Mouse (Mus musculus) adrenal gland, adult 18-20 months (tissue): ENCODE data around the gene Letm1. TPM values are rescaled to one million over a fixed set of nuclear protein-coding genes. Genes with fewer than 3 reads are reported as not detected.

Experiments
- total RNA-seq, 2 experiments: library from RNA; stranded (reverse); gene quantifications; 1 replicate in 1 of 2; 2 replicates in 1 of 2; pipeline ENCODE4 v1.2.3; 2021

Letm1 gene
- total RNA-seq, 2 experiments from 2014 or later, result 151 to 196 TPM

Other genes starting within 250 kb of the Letm1 start
- gene Fam53a, start 153.2 kb downstream of the Letm1 start, total RNA-seq, result 10 to 100 TPM; 24.5 to 28.2 TPM
- gene Gm9903, start 152.9 kb downstream of the Letm1 start, total RNA-seq, result under 1 TPM; 0.17 to 0.22 TPM
- 10 to 100 TPM; 37.9 to 50.8 TPM for gene Slbp, start 130.2 kb downstream of the Letm1 start, total RNA-seq
- gene Tacc3, start 124.7 kb downstream of the Letm1 start, total RNA-seq, result 1 to 10 TPM; 2.9 to 3.1 TPM
- 10 to 100 TPM; 25.7 to 28.9 TPM for gene Tmem129, start 124.4 kb downstream of the Letm1 start, total RNA-seq
- 1 to 10 TPM; 3.1 to 6.1 TPM for gene Fgfr3, start 61.1 kb downstream of the Letm1 start, total RNA-seq
- 10 to 100 TPM; 38.0 to 41.2 TPM for gene Nsd2, start 37.9 kb upstream of the Letm1 start, total RNA-seq
- gene Nelfa, start 153.6 kb upstream of the Letm1 start, total RNA-seq, result 10 to 100 TPM; 17.9 to 19.9 TPM
- 10 to 100 TPM; 21.1 to 39.7 TPM for gene Gm1673, start 200.6 kb upstream of the Letm1 start, total RNA-seq
- 10 to 100 TPM; 21.7 to 44.0 TPM for gene Nat8l, start 213.2 kb upstream of the Letm1 start, total RNA-seq